Mouse (Mus musculus) spleen, postnatal 10 days (tissue): ENCODE measurements around the gene Mrm2.

ENCODE experiments used
- DNase-seq, 2 experiments: peaks; one replicate each; pipeline ENCODE4 v3.0.0; 2021 to 2022; ENCODE audit warnings: low spot score in 2 of 2

Gene Mrm2

GRCm38 (mm10) chr5:140342880-140343279, 11.2 kb upstream of the Mrm2 start:
- DNase-seq: no peak

DNA sequence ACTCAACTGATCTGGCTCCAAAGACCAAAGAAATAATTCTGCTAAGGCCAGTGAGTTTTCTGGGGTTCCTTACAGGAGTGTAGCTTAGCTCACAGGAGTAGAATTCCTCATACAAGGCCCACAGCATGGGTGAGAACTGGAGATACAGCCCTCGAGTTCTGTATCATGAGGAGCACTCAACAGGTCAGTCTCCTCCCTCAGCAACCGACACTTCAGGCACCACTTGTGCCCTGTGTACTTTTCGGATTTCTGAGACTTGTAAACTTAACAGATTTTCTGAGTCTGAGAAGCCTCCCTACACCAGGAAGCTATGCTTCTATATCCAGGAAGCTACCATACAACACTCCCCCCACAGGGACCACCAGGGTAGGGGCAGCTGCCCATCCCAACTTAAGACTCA, 8.1 kb upstream of the Mrm2 start:
- DNase-seq: no peak

DNA sequence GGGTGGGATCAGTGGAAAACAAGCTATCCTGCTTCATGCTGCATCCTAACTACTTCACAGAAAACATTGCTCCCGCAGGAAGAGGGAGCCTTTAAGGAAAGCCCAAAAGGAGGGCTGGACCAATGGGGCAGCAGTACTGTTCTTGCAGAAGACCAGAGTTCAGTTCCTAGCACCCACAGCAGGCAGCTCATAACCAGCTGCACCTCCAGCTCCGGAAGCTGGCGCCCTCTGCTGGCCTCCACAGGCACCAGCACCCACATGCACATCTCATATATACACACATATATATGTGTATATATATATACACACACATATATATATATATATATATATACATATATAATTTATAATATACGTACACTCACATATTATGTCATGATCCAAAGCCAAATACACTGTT, 7.1 kb upstream of the Mrm2 start:
- DNase-seq: no peak

DNA sequence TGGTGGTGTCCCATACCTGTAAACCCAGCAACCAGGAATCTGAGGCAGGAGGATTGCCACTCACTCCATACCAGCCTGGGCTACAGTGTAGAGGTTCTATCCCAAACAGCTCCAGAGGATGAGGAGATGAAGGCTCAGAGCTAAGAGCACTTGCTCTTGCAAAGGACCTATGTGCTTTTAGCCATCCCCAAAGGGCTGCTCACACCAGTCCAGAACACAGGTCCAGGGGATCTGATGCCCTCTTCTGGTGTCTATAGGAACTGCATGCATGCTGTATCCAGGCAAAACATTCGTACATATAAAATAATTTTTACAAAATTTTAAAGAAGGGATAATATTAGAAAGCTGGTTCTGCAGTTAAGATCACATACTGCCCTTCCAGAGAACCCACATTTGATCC, 5.0 kb upstream of the Mrm2 start:
- DNase-seq: peak; percentile 32 to 63

GRCm38 (mm10) chr5:140333631-140334030, 1.9 kb upstream of the Mrm2 start:
- DNase-seq: peak in 1 of 2 experiments; percentile 37

- DNase-seq: no peak
Measured at GRCm38 (mm10) chr5:140332519-140332918, 821 bp upstream of the Mrm2 start.

GRCm38 (mm10) chr5:140324058-140324457, 7.6 kb downstream of the Mrm2 start:
- no peak for DNase-seq

GRCm38 (mm10) chr5:140321756-140322575, 9.7 kb downstream of the Mrm2 start:
- no peak for DNase-seq

DNA sequence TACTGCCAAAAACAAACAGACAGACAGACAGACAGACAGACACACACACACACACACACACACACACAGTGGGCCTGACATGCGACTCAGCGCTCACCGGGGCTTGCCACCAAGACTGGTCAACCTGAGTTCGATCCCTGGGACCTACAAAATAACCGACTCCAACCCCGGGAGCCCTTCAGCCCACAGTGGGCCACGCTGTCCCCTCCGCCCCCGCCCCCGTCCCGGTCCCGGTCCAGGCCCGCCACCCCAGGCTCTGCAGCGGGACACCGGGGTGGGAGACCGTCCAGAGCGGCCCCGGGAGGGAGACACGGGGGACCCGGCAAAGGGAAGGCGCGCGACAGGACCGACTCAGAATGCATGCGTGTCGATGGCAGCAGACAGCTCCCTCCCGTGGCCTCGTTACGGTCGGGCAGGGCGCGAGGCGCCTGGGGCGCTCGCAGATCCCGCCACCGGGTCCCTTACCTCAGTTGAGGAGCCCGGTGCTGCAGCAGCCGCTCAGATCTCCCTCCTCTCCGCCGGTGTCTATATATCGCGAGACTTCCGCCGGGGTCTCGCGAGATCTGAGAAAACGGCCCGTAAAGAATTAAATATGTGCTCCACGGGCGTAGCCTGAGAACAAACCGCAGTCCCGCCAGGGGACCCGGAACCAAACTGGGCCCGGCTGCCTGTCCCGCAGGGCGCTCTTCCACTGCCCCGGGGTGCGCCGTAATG, 10.5 kb downstream of the Mrm2 start, which contains the start of the genes Mad1l1 and Nudt1:
Gene Mad1l1 (minus strand): TSS at position 511 of the 714 bp plus-strand sequence.
Gene Nudt1 (plus strand): TSS at position 615 of the 714 bp plus-strand sequence.
- DNase-seq: peak; percentile 93 to 94

DNA sequence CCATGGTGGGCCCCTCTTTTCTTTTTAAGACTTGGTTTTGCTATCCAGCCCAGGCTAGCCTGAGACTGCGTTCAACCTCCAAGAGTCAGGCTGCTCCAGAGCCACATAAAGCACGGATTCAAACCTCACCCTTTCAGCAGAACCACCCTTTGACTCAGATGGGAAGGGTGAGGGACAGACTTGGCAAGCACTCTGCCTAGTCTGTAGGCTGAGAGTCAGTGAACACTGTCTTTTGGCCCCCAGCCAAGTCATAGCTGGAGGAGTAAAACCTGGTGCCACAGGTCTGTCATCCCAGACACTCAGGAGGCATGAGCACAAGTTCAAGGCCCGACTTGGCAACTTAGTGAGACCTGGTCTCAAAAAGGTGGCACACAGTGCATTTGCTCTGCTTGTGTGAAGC, 15.0 kb downstream of the Mrm2 start:
- no peak for DNase-seq

GRCm38 (mm10) chr5:140307602-140308001, 24.1 kb downstream of the Mrm2 start:
- no peak for DNase-seq

DNA sequence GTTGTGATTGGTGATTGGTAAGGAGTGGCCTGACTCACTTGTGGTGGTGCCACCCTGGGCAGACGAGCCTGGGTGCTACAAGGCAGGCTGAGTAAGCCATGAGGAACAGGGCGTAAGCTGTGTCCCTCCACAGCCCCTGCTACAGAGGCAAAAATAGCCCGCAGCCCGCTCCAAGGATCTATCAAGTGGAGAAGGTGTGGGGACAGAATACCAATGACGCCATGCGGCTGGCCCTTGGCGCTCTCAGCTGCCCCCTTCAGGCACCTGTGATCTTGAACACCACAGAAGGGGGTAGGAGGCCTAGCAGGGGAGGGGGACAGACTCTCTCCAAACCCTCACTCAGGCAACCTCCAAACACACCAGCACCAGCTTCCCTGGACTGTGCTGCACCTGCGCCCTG, 25.7 kb downstream of the Mrm2 start:
- no peak for DNase-seq

DNA sequence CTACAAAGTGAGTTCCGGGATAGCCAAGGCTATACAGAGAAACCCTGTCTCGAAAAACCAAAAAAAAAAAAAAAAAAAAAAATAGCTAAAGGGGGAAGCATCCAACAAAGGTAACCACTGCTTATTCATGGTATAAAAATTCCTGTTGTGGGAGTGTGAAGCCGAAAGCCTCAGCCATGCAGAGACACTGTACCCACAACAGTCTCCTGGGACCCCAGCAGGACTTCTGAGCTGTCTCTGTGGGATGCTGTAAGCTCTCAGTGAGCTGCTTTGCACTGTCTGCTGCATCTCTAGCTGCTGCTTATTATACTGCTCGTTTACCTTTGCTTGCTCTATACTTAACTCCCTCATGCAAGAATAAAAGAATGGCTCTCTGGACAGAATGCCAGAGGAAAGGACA, 33.4 kb downstream of the Mrm2 start:
- DNase-seq: no peak

DNA sequence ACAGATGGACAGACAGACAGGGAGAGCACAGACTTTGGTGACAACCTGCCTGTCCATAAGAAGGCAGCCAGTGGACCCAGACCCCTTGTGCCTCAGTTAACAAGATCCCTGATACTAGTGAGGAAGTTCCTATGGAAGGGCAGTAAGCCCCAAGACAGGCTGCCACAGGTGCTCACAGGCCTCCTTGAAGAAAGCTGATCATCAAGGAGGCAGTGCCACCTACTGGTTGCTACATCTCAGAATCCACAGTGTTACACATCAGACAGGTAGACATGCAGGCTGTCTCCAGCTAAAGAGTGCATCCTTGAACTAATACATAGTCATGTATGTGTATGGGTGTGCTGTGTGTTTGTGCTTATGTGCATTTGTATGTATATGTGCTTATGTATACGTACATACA, 39.5 kb downstream of the Mrm2 start:
- DNase-seq: peak; percentile 26 to 67

DNA sequence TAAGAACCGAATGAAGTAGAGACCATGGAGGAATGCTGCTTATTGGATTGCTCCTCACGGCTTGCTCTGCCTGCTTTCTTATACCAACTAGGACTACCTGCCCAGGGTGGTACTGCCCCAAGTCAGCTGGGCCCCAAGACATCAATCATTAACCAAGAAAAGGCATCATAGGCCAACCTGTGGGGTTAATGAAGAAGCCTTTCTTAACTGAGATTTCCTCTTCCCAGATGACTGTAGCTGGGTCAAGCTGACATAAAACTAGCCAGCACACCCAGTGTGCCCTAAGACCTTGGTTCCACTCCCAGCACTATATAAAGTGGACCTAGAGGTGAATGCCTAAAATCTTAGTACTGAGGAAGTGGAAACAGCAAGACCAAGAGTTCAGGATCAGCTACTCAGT, 42.5 kb downstream of the Mrm2 start:
- no peak for DNase-seq

- no peak for DNase-seq
Measured at GRCm38 (mm10) chr5:140288287-140288686, 43.4 kb downstream of the Mrm2 start.

GRCm38 (mm10) chr5:140284761-140285160, 46.9 kb downstream of the Mrm2 start:
- no peak for DNase-seq

DNA sequence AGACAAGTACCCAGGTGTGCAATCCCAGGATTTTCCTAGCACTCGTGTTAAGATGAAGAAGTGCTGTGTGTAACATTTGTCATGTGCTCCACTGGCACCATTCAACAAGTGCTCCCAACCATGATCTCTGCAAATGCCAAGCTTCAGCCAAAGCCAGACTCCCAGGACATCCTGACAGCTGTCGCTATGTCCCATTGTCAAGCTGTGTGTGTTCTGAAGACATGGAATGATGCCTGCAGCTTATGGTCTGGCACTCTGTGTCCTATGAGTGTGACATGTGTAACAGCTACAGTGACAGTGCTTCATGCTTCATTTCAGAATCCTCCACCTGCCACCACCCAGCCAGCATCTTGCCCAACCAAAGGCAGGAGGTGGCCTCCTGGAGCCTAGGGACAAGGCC, 47.7 kb downstream of the Mrm2 start:
- DNase-seq: no peak

DNA sequence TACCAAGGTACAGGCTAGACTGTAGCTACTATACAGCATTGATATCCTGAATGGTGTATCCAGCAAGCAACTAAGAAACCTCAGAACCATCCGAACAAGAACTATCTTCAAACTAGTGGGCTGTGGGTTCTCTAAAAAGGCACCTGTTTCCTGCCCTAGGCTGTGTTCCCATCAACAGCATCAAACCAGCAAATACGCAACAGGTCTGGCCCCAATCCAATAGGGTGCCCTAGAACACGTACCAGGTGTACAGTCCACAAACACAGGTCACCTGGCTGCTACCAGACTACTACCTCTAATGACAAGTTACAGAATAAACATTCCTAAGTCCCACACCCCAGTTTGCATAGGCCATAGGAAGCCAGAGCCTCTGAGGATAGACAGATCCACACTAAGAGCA, 48.8 kb downstream of the Mrm2 start:
- DNase-seq: no peak

DNA sequence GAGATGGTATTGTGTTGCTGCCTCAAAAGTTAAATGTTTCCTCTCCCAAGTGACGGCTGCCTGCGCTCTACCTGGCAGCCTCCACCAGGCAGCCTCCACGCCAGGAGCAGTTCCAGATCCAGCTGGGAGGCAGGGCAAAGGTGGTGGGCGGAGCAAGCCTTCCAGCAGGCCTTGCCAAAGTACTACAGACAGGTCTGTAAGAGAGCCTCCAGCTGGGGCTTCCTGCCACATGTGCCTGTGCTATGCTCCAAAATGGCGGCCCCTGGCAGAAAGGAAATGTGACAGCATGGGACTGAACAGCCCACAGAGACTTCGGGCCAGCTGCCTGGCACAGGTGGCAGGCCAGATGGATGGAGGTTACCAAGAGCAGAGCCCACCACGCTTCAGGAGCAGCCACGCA, 49.3 kb downstream of the Mrm2 start:
- DNase-seq: no peak

DNA sequence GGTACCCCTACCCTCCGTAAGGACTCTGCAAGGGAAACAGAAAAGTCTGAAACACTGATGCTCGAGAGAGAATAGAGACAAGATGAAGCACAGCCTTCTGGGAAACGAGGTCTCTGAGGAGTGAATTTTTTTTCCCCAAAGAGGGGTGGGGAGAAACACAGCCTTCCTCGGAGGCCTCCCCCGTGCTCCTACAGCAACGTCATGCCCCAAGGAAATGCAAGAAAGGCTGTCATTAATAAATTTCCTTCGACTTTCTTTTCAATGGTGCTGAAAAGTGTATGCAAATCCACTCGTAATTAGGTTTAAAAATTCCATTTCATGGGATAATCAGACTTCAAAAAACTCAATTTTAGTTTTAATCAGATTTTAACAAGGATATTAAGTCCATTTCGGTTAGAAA, 51.5 kb downstream of the Mrm2 start:
- DNase-seq: no peak
